Mouse (Mus musculus) hindbrain, embryonic 14.5 days (tissue): Measurements from ENCODE around the gene Ptgds. TPM values are rescaled to one million over a fixed set of nuclear protein-coding genes. Genes with fewer than 3 reads are reported as not detected.

ENCODE experiments used
- ATAC-seq: fragments of 200-750 bp; cut with Nextera tagmentation; 2 replicates; pipeline ENCODE4 v1.8.0; 2017; ENCODE audit warnings: moderate number of reproducible peaks, mild to moderate bottlenecking, moderate TSS enrichment, moderate library complexity; ENCODE audit not compliant: low FRiP score
- DNase-seq: peaks from one replicate; pipeline ENCODE4 v3.0.0-alpha.2; 2015; ENCODE audit warnings: low spot score
- H3K27ac ChIP-seq: fragments of 300-500 bp; sonication (generic); 2 replicates; pipeline ENCODE4 v1.5.1; 2014; ENCODE audit warnings: mild to moderate bottlenecking, moderate library complexity
- H3K27me3 ChIP-seq: fragments of 300-500 bp; sonication (generic); 2 replicates; pipeline ENCODE4 v1.6.1; 2014; ENCODE audit warnings: mild to moderate bottlenecking, low read length, mixed read lengths; ENCODE audit not compliant: control insufficient read depth, insufficient read depth
- H3K36me3 ChIP-seq: fragments of 300-500 bp; sonication (generic); replicated peaks from 2 replicates; pipeline ENCODE4 v1.6.1; 2014; ENCODE audit not compliant: control insufficient read depth, insufficient read depth
- H3K4me1 ChIP-seq: fragments of 300-500 bp; sonication (generic); replicated peaks from 2 replicates; pipeline ENCODE4 v1.6.1; 2014; ENCODE audit warnings: antibody characterized with exemption, low read length, mixed read lengths; ENCODE audit not compliant: control insufficient read depth, insufficient read depth
- H3K4me2 ChIP-seq: fragments of 300-500 bp; sonication (generic); replicated peaks from 2 replicates; pipeline ENCODE4 v1.6.1; 2014; ENCODE audit warnings: mild to moderate bottlenecking, moderate library complexity
- H3K4me3 ChIP-seq: fragments of 300-500 bp; sonication (generic); replicated peaks from 2 replicates; pipeline ENCODE4 v1.5.1; 2014; ENCODE audit warnings: mild to moderate bottlenecking, low read length
- H3K9ac ChIP-seq: fragments of 300-500 bp; sonication (generic); 2 replicates; pipeline ENCODE4 v1.6.1; 2014
- H3K9me3 ChIP-seq: fragments of 300-500 bp; sonication (generic); 2 replicates; pipeline ENCODE4 v1.6.1; 2016; ENCODE audit warnings: low read length; ENCODE audit not compliant: control insufficient read depth
- WGBS: fragments of 180-500 bp; shearing (Covaris S2); extraction: QIAGEN DNeasy Blood & Tissue Kit; methylation state at CpG from one replicate; pipeline ENCODE4 v1.1.7; 2014; 5-methylcytosine and 5-hydroxymethylcytosine counted together
- polyA plus RNA-seq: library from polyadenylated mRNA; unstranded; fragments of >200 nt; fragmentation: Nextera tagmentation; extraction: Ambion mirVana; gene quantifications from 2 replicates; pipeline ENCODE4 v1.2.1, GENCODE M21; 2014

Ptgds gene
- polyA plus RNA-seq, 1 experiment from 2014 or later, result 230 TPM

GRCm38 (mm10) chr2:25432326-25433098 lies 37.3 kb downstream of the Ptgds start:
- 85% methylated on average over 11 of the region's 11 CpGs for WGBS
- H3K27me3 ChIP-seq, result no peaks in the 10 kb centered on the region
- H3K4me3 ChIP-seq, result no peak overlapping the region
- H3K36me3 ChIP-seq, result peaks cover 46% of the 10 kb centered on the region
- H3K9me3 ChIP-seq, result no peaks in the 10 kb centered on the region
- DNase-seq (no peak), ATAC-seq (no peak)
- H3K9ac ChIP-seq, result no peak overlapping the region
- H3K27ac ChIP-seq, result no peak overlapping the region
- H3K4me2 ChIP-seq, result no peak overlapping the region
- H3K4me1 ChIP-seq, result peaks cover 29% of the 10 kb centered on the region

- peaks cover 29% of the 10 kb centered on the region for H3K4me1 ChIP-seq
- no peaks in the 10 kb centered on the region for H3K9me3 ChIP-seq
- no peaks in the 10 kb centered on the region for H3K27me3 ChIP-seq
- H3K4me3 ChIP-seq, result 0 out of 2 replicates have a peak overlapping the region, but pooled peaks have one; percentile 2
- 0 out of 2 replicates have a peak overlapping the region, but pooled peaks have one; percentile 5 for H3K27ac ChIP-seq
- 31% methylated on average over 6 of the region's 6 CpGs for WGBS
- H3K4me2 ChIP-seq, result peak overlapping the region; percentile 86
- peak overlapping the region; percentile 36 for H3K9ac ChIP-seq
- H3K36me3 ChIP-seq, result peaks cover 34% of the 10 kb centered on the region
- DNase-seq, result no peak
- no peak for ATAC-seq
These were observed 38.5 kb downstream of the Ptgds start for GRCm38 (mm10) chr2:25431308-25431855.

- ATAC-seq, result no peak
- 0 out of 2 replicates have a peak overlapping the region, but pooled peaks have one; percentile 2 for H3K4me3 ChIP-seq
- 51% methylated on average over 17 of the region's 17 CpGs for WGBS
- peaks cover 27% of the 10 kb centered on the region for H3K36me3 ChIP-seq
- no peaks in the 10 kb centered on the region for H3K27me3 ChIP-seq
- H3K4me1 ChIP-seq, result peaks cover 29% of the 10 kb centered on the region
- H3K9me3 ChIP-seq, result no peaks in the 10 kb centered on the region
- H3K9ac ChIP-seq, result peak overlapping the region; percentile 36
- H3K27ac ChIP-seq, result 0 out of 2 replicates have a peak overlapping the region, but pooled peaks have one; percentile 5
- H3K4me2 ChIP-seq, result peak overlapping the region; percentile 86
- no peak for DNase-seq
These were observed 39.2 kb downstream of the Ptgds start for GRCm38 (mm10) chr2:25430395-25431233.

GRCm38 (mm10) chr2:25429435-25430180 lies 40.2 kb downstream of the Ptgds start:
- Histone ChIP-seq H3K9me3 (no peaks in the 10 kb centered on the region), H3K9ac (peak overlapping the region; percentile 93), H3K27ac (peak overlapping the region; percentile 84; the same call in 1 of the 2 replicates), H3K4me2 (peak overlapping the region; percentile 86), H3K36me3 (peaks cover 19% of the 10 kb centered on the region), H3K4me1 (peaks cover 29% of the 10 kb centered on the region), H3K27me3 (0 out of 2 replicates have a peak, but pooled peaks cover 4% of the 10 kb centered on the region), H3K4me3 (peak overlapping the region; percentile 91)
- DNase-seq (no peak), ATAC-seq (no peak)
- 70% methylated on average over 5 of the region's 5 CpGs for WGBS

GRCm38 (mm10) chr2:25428442-25429236 lies 41.2 kb downstream of the Ptgds start, which contains the start of gene Abca2:
Gene Abca2 (plus strand): TSS chr2:25428703.
- peak within 1 kb of the TSS; percentile 84 for H3K27ac ChIP-seq
- WGBS, result under 1% methylated on average over 65 of the region's 89 CpGs
- peak within 1 kb of the TSS; percentile 91 for H3K4me3 ChIP-seq
- peaks cover 29% of the 10 kb centered on the region for H3K4me1 ChIP-seq
- DNase-seq, result peak; percentile 97
- peaks cover 4% of the 10 kb centered on the region; the same call in 1 of the 2 replicates for H3K27me3 ChIP-seq
- peak within 1 kb of the TSS; percentile 93 for H3K9ac ChIP-seq
- peak; percentile 93 for ATAC-seq
- H3K36me3 ChIP-seq, result peaks cover 10% of the 10 kb centered on the region
- peak within 1 kb of the TSS; percentile 86 for H3K4me2 ChIP-seq
- H3K9me3 ChIP-seq, result no peaks in the 10 kb centered on the region

GRCm38 (mm10) chr2:25427256-25427655 lies 42.6 kb downstream of the Ptgds start:
- Histone ChIP-seq H3K9ac (no peak overlapping the region), H3K27me3 (peaks cover 10% of the 10 kb centered on the region; the same call in 1 of the 2 replicates), H3K36me3 (no peaks in the 10 kb centered on the region), H3K27ac (no peak overlapping the region), H3K4me2 (no peak overlapping the region), H3K4me3 (no peak overlapping the region), H3K4me1 (peaks cover 29% of the 10 kb centered on the region), H3K9me3 (no peaks in the 10 kb centered on the region)
- WGBS, result 90% methylated on average over 5 of the region's 5 CpGs
- no peak for DNase-seq
- no peak for ATAC-seq

GRCm38 (mm10) chr2:25426721-25427191 lies 43.1 kb downstream of the Ptgds start:
- peaks cover 10% of the 10 kb centered on the region; the same call in 1 of the 2 replicates for H3K27me3 ChIP-seq
- 32% methylated on average over 5 of the region's 5 CpGs for WGBS
- peaks cover 28% of the 10 kb centered on the region for H3K4me1 ChIP-seq
- no peak overlapping the region for H3K4me3 ChIP-seq
- ATAC-seq (no peak), DNase-seq (peak; percentile 89)
- H3K9ac ChIP-seq, result no peak overlapping the region
- H3K9me3 ChIP-seq, result no peaks in the 10 kb centered on the region
- H3K4me2 ChIP-seq, result no peak overlapping the region
- H3K36me3 ChIP-seq, result no peaks in the 10 kb centered on the region
- H3K27ac ChIP-seq, result no peak overlapping the region

GRCm38 (mm10) chr2:25425481-25425880 lies 44.4 kb downstream of the Ptgds start:
- Histone ChIP-seq H3K4me3 (no peak overlapping the region), H3K9me3 (no peaks in the 10 kb centered on the region), H3K36me3 (no peaks in the 10 kb centered on the region), H3K27me3 (peaks cover 10% of the 10 kb centered on the region; the same call in 1 of the 2 replicates), H3K4me1 (peaks cover 15% of the 10 kb centered on the region), H3K9ac (no peak overlapping the region), H3K27ac (no peak overlapping the region), H3K4me2 (no peak overlapping the region)
- WGBS, result 49% methylated on average over 27 of the region's 27 CpGs
- DNase-seq (no peak), ATAC-seq (no peak)
